Mouse (Mus musculus) thymus, adult 2 months (tissue): ENCODE results near the gene Prkce. TPM values are rescaled to one million over a fixed set of nuclear protein-coding genes. Genes with fewer than 3 reads are reported as not detected.

Source experiments
- DNase-seq: peaks from one replicate; pipeline ENCODE4 v3.0.0; 2021
- H3K27ac ChIP-seq: fragments of 200-500 bp; 2 replicates; pipeline ENCODE4 v1.5.1; 2012; ENCODE audit warnings: low read length, control low read depth; ENCODE audit not compliant: control insufficient read depth, insufficient read depth
- H3K27me3 ChIP-seq: fragments of 200-500 bp; 2 replicates; pipeline ENCODE4 v1.6.1; 2012; ENCODE audit warnings: mild to moderate bottlenecking, low read length, moderate library complexity, mixed read lengths; ENCODE audit not compliant: control insufficient read depth, insufficient read depth
- H3K36me3 ChIP-seq: fragments of 200-500 bp; 2 replicates; pipeline ENCODE4 v1.6.1; 2012; ENCODE audit warnings: mild to moderate bottlenecking, low read length, moderate library complexity; ENCODE audit not compliant: control insufficient read depth, insufficient read depth
- H3K4me1 ChIP-seq: fragments of 200-500 bp; replicated peaks from 2 replicates; pipeline ENCODE4 v1.6.1; 2012; ENCODE audit warnings: low read length; ENCODE audit not compliant: control insufficient read depth, insufficient read depth
- H3K4me3 ChIP-seq: fragments of 200-500 bp; 2 replicates; pipeline ENCODE4 v1.5.1; 2012; ENCODE audit warnings: mild to moderate bottlenecking, low read length, control low read depth, moderate library complexity; ENCODE audit not compliant: control insufficient read depth, insufficient read depth
- CTCF ChIP-seq: fragments of 200-500 bp; IDR thresholded peaks from 2 replicates; pipeline ENCODE4 v1.5.1; 2012; ENCODE audit warnings: mild to moderate bottlenecking, control low read depth, low read length, moderate library complexity, borderline replicate concordance; ENCODE audit not compliant: control insufficient read depth, poor library complexity, insufficient read depth; ENCODE audit errors: extremely low read depth
- POLR2A ChIP-seq: fragments of 200-500 bp; IDR thresholded peaks from 2 replicates; pipeline ENCODE4 v1.6.1; 2012; ENCODE audit warnings: mild to moderate bottlenecking, low read length, control low read depth, moderate library complexity; ENCODE audit not compliant: control insufficient read depth, poor library complexity, insufficient read depth; ENCODE audit errors: extremely low read depth
- WGBS: fragments of 180-500 bp; shearing (Covaris S2); methylation state at CpG from one replicate; pipeline ENCODE4 v1.1.7; 2018; 5-methylcytosine and 5-hydroxymethylcytosine counted together
- polyA plus RNA-seq: library from polyadenylated mRNA; depleted of rRNA; stranded (reverse); fragments of >200 nt; gene quantifications from 2 replicates; pipeline ENCODE4 v1.2.3, GENCODE M21; 2012

Gene Prkce
- polyA plus RNA-seq, 1 experiment: 1.6 TPM

GRCm38 (mm10) chr17:86353679-86354078 is 186.1 kb downstream of the Prkce start:
- H3K4me1 ChIP-seq: peaks cover 15% of the 10 kb centered on the region
- TF ChIP-seq CTCF: no peak
- TF ChIP-seq POLR2A: no peak
- 2% methylated on average over 4 of the region's 4 CpGs for WGBS
- H3K4me3 ChIP-seq: no peak overlapping the region
- peak; percentile 35 for DNase-seq
- no peak overlapping the region for H3K27ac ChIP-seq
- H3K27me3 ChIP-seq: no peaks in the 10 kb centered on the region
- no peaks in the 10 kb centered on the region for H3K36me3 ChIP-seq

- Histone ChIP-seq H3K27me3 (no peaks in the 10 kb centered on the region), H3K27ac (no peak overlapping the region), H3K4me1 (peaks cover 15% of the 10 kb centered on the region), H3K36me3 (no peaks in the 10 kb centered on the region), H3K4me3 (no peak overlapping the region)
- no peak for DNase-seq
- TF ChIP-seq CTCF (no peak), POLR2A (no peak)
- 30% methylated on average over 4 of the region's 4 CpGs for WGBS
Measured at GRCm38 (mm10) chr17:86354101-86354500, 186.5 kb downstream of the Prkce start.

GRCm38 (mm10) chr17:86354896-86355295 is 187.3 kb downstream of the Prkce start:
- TF ChIP-seq POLR2A: no peak
- no peak for TF ChIP-seq CTCF
- H3K36me3 ChIP-seq: no peaks in the 10 kb centered on the region
- H3K27ac ChIP-seq: no peak overlapping the region
- DNase-seq: no peak
- no peak overlapping the region for H3K4me3 ChIP-seq
- WGBS: 91% methylated on average over 3 of the region's 3 CpGs
- no peaks in the 10 kb centered on the region for H3K27me3 ChIP-seq
- H3K4me1 ChIP-seq: peaks cover 15% of the 10 kb centered on the region

- peaks cover 15% of the 10 kb centered on the region for H3K4me1 ChIP-seq
- no peaks in the 10 kb centered on the region for H3K27me3 ChIP-seq
- WGBS: 97% methylated on average over 2 of the region's 2 CpGs
- TF ChIP-seq POLR2A (no peak), CTCF (no peak)
- no peak overlapping the region for H3K27ac ChIP-seq
- no peak for DNase-seq
- H3K36me3 ChIP-seq: no peaks in the 10 kb centered on the region
- no peak overlapping the region for H3K4me3 ChIP-seq
Measured at GRCm38 (mm10) chr17:86355318-86355717, 187.7 kb downstream of the Prkce start.

GRCm38 (mm10) chr17:86355772-86356451 is 188.3 kb downstream of the Prkce start:
- no peak for DNase-seq
- Histone ChIP-seq H3K36me3 (no peaks in the 10 kb centered on the region), H3K4me1 (peaks cover 15% of the 10 kb centered on the region), H3K4me3 (no peak overlapping the region), H3K27me3 (no peaks in the 10 kb centered on the region), H3K27ac (no peak overlapping the region)
- WGBS: 93% methylated on average over 7 of the region's 7 CpGs
- no peak for TF ChIP-seq POLR2A
- TF ChIP-seq CTCF: no peak

GRCm38 (mm10) chr17:86358388-86358787 is 190.8 kb downstream of the Prkce start:
- Histone ChIP-seq H3K27me3 (no peaks in the 10 kb centered on the region), H3K4me1 (peaks cover 13% of the 10 kb centered on the region), H3K36me3 (no peaks in the 10 kb centered on the region), H3K27ac (no peak overlapping the region), H3K4me3 (no peak overlapping the region)
- no peak for TF ChIP-seq CTCF
- TF ChIP-seq POLR2A: no peak
- WGBS: 47% methylated on average over 5 of the region's 5 CpGs
- no peak for DNase-seq
